Mouse (Mus musculus) thymus, adult 2 months (tissue): ENCODE results near the gene Psmd13.

Experiments
- CTCF ChIP-seq: fragments of 200-500 bp; IDR thresholded peaks from 2 replicates; pipeline ENCODE4 v1.5.1; 2012; ENCODE audit warnings: mild to moderate bottlenecking, control low read depth, low read length, moderate library complexity, borderline replicate concordance; ENCODE audit not compliant: control insufficient read depth, poor library complexity, insufficient read depth; ENCODE audit errors: extremely low read depth
- POLR2A ChIP-seq: fragments of 200-500 bp; IDR thresholded peaks from 2 replicates; pipeline ENCODE4 v1.6.1; 2012; ENCODE audit warnings: mild to moderate bottlenecking, low read length, control low read depth, moderate library complexity; ENCODE audit not compliant: control insufficient read depth, poor library complexity, insufficient read depth; ENCODE audit errors: extremely low read depth

DNA sequence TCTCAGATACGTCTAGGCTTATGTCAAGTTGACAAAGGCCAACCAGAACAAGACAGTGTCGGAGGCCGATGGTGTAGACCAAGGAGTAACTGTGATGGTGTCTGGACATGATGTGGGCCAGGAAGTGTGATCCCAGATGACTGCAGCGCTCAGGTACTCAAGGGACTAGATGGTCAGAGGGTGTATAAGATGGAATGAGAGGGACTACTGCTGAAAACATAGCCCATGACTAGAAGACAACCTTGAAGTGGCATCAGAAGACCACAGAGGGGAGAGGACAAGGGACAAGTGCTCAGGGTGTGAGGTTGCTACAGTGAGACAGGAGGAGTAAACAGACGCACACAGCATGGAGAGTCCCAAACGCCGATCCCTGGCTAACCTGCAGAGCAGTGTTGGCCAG lies 38.0 kb upstream of the Psmd13 start:
- TF ChIP-seq POLR2A (no peak), CTCF (no peak)
